Mouse (Mus musculus): ENCODE data around the gene Barx1. TPM values are rescaled to one million over a fixed set of nuclear protein-coding genes. Genes with fewer than 3 reads are reported as not detected.
A peak's percentile ranks its signal among the peaks of the same experiment; 100 is the strongest.

Barx1 gene
- not detected in 2 replicates for polyA plus RNA-seq (2012; rRNA removed)

DNA sequence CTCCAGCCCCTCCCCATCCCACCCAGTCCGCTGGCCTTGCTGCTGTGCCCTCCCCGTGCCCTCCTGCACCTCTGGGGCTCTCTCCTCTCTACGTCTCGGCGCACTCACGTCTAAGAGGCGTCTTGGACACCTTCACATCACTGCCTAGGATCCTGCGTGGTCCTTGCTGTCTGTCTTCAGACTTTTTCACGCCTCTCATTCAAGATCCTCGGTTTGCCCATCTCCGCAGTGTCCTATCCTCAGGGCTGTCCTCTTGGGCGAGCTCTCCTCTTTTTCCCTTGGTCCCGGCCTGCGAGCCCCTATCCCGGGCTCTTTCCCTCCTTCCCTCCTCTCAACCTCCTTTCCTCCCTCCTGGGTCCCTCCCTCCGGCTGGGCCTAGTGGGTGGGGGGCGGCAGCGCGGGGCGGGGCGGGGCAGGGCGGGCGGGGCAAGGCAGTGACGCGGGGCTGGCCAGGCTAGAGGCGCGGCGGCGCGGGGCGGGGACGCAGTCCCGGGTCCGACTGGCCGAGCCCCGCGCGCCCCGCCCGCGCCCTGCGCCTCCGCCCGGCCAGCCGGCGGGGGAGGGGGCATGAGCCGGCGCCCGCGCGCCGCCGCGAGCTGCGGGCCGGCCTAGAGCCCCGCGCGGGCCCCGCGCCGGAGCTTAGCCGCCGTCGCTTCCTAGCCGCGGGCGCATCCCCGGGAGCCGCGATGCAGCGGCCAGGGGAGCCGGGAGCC is at the start of gene Barx1:
Barx1 (plus strand) TSS at position 568 of the 713 bp plus-strand sequence.
- TF ChIP-seq CTCF (IDR thresholded peaks at IDR 0.05; ENCODE audit: extremely low read depth, insufficient read depth, low read length) (no peak), POLR2A (IDR thresholded peaks at IDR 0.05; ENCODE audit: extremely low read depth, insufficient read depth, low read length) (no peak)
- no peak within 1 kb of the TSS for H3K27ac ChIP-seq (ENCODE audit: insufficient read depth, low read length)
- H3K4me1 ChIP-seq (ENCODE audit: control insufficient read depth, insufficient read depth, low read length): no peaks in the 10 kb centered on the region
- no peak within 1 kb of the TSS for H3K4me3 ChIP-seq (ENCODE audit: insufficient read depth, low read length)

DNA sequence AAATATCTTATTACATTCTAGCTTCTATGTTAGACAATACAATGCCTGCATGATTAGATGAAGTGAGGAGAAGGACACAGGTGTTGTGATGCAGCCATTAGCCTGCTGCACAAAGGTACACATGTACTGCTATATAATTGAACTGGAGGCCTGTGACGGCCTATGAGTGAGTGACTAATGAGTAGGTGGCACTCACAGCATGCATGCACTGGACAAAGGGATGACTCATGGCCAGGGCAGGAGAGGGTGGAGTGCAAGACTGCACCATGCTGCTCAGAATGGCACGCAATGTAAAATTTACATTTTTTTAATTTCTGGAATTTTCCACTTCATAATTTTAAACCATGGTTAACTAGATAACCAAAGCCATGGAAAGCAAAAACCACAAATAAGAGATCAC is 48.3 kb upstream of the Barx1 start:
- Histone ChIP-seq H3K4me3 (ENCODE audit: insufficient read depth, low read length) (no peak overlapping the region), H3K27ac (ENCODE audit: insufficient read depth, low read length) (no peak overlapping the region), H3K4me1 (ENCODE audit: control insufficient read depth, insufficient read depth, low read length) (no peaks in the 10 kb centered on the region)
- no peak for TF ChIP-seq POLR2A (IDR thresholded peaks at IDR 0.05; ENCODE audit: extremely low read depth, insufficient read depth, low read length)
- no peak for TF ChIP-seq CTCF (IDR thresholded peaks at IDR 0.05; ENCODE audit: extremely low read depth, insufficient read depth, low read length)

DNA sequence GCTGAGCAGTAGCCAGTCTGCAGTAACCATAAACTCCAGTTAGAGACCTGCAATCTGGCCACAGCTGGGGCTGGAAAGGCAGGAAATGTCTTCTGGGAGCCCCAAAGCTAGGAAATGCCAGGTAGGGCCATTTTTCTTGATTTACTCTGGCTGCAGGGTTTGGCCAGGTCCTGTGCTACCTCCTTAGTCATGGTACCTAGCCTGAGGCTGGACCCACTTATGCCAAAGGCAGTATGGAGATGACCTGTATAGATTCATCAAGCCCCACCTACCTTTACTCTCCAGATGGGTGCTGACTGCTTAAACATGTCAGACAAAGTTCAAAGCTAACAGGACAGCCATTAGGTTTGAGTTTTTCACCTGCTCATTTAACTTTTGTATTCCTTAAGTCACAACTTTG is 45.0 kb upstream of the Barx1 start:
- TF ChIP-seq POLR2A (IDR thresholded peaks at IDR 0.05; ENCODE audit: extremely low read depth, insufficient read depth, low read length) (no peak), CTCF (IDR thresholded peaks at IDR 0.05; ENCODE audit: extremely low read depth, insufficient read depth, low read length) (no peak)
- Histone ChIP-seq H3K4me3 (ENCODE audit: insufficient read depth, low read length) (no peak overlapping the region), H3K4me1 (ENCODE audit: control insufficient read depth, insufficient read depth, low read length) (no peaks in the 10 kb centered on the region), H3K27ac (ENCODE audit: insufficient read depth, low read length) (no peak overlapping the region)

DNA sequence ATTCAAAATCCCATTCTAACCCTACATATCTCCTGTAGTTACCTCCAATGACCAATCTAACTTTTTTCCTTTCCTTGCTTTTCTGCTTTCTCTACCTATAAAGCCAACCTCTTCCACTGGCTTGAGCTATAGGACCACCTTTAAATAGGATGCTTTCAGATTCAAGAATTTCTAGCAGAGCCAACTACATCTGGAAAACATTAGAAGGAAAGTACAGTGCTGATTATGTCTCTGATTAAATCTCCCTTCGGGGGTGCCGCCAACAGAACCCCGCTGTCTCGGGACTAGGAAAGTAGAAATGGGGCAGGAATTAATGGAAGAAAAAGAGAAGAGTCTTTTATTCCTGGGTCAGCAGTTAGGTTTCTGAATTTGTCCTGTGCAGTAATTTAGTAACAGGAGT is 43.9 kb upstream of the Barx1 start:
- TF ChIP-seq CTCF (IDR thresholded peaks at IDR 0.05; ENCODE audit: extremely low read depth, insufficient read depth, low read length): no peak
- TF ChIP-seq POLR2A (IDR thresholded peaks at IDR 0.05; ENCODE audit: extremely low read depth, insufficient read depth, low read length): no peak
- Histone ChIP-seq H3K27ac (ENCODE audit: insufficient read depth, low read length) (no peak overlapping the region), H3K4me1 (ENCODE audit: control insufficient read depth, insufficient read depth, low read length) (no peaks in the 10 kb centered on the region), H3K4me3 (ENCODE audit: insufficient read depth, low read length) (no peak overlapping the region)

DNA sequence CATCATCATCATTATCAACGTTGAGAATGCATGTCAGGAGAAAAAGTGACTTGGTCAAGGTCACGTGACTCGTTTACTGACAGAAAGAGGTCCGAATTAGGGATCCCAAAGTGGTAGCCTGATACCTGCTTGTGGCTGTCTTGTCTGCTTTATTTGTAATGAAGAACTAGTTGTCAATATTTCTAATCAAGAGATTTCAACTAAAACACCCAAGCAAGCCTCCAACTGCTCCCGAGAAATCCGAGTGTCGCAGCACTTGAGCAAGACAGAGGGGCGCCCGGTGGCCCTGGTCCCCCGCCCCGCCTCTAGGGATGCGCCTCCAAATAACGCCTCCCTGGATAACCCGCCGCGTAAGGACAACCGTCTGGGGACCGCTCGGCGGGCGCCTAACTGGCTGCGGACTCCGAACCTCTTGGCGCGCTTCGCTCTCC is 37.8 kb upstream of the Barx1 start:
- TF ChIP-seq CTCF (IDR thresholded peaks at IDR 0.05; ENCODE audit: extremely low read depth, insufficient read depth, low read length) (no peak), POLR2A (IDR thresholded peaks at IDR 0.05; ENCODE audit: extremely low read depth, insufficient read depth, low read length) (no peak)
- Histone ChIP-seq H3K4me3 (ENCODE audit: insufficient read depth, low read length) (peak overlapping the region; percentile 81), H3K4me1 (ENCODE audit: control insufficient read depth, insufficient read depth, low read length) (no peaks in the 10 kb centered on the region; the same call in 1 of the 2 replicates), H3K27ac (ENCODE audit: insufficient read depth, low read length) (peak overlapping the region; percentile 83)

DNA sequence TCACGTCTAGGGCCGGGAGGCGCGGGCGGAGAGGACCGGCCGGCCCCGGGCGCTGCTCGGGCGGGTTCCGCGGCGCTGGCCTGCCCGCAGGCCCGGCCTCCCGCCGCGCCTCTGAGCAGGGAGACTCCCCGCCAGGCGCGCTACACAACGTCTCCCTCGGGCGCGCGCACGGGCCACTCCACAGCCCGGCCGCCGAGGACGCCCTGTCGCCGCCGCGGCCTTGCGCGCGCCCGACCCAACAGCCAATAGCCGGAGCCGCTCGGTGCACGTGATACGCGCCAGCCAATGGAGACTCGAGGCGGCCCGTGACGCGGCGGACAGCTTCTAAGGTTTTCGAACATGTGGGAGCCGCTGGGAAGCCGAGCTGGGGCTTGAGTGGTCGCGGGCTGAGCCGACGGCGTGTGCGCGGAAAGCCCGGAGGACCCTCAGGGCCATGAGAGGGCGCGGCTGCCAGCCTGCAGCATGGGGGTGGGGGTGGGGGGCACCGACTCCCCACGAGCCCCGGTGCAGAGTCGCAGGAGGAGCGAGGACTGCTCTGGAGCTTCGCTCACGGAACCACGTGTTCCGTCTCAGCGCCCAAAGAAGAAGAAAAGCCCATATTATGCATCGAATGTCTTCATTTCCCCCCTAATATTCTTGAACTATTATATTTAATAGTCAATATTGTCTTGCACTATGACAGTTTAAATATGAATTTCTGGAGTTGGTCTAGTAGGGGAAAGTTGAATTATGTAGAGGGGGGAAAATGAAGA is 37.2 kb upstream of the Barx1 start, which contains the start of gene Ptpdc1:
Ptpdc1 (minus strand) TSS at position 232 of the 752 bp plus-strand sequence.
- H3K4me1 ChIP-seq (ENCODE audit: control insufficient read depth, insufficient read depth, low read length): no peaks in the 10 kb centered on the region; the same call in 1 of the 2 replicates
- TF ChIP-seq POLR2A (IDR thresholded peaks at IDR 0.05; ENCODE audit: extremely low read depth, insufficient read depth, low read length) (no peak; the same call in 1 of the 2 replicates), CTCF (IDR thresholded peaks at IDR 0.05; ENCODE audit: extremely low read depth, insufficient read depth, low read length) (no peak)
- H3K4me3 ChIP-seq (ENCODE audit: insufficient read depth, low read length): peak within 1 kb of the TSS; percentile 81
- peak within 1 kb of the TSS; percentile 83 for H3K27ac ChIP-seq (ENCODE audit: insufficient read depth, low read length)

DNA sequence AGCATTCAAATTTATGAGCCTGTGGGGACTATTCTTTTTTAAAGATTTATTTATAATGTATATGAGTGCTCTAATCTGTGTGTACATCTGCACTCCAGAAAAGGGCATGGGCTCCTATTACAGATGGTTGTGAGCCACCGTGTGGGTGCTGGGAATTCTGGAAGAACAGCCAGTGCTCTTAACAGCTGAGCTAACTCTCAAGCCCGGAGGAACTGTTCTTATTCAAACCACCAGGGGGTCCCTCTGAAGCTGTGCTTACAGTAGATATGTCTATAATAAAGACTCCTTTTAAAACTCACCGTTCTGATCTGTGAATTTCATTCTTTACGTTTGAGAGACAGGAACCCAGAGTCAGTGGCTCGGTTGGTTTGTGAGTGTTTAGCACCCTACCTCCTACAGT is 31.1 kb upstream of the Barx1 start:
- no peak overlapping the region for H3K4me3 ChIP-seq (ENCODE audit: insufficient read depth, low read length)
- H3K4me1 ChIP-seq (ENCODE audit: control insufficient read depth, insufficient read depth, low read length): no peaks in the 10 kb centered on the region
- TF ChIP-seq CTCF (IDR thresholded peaks at IDR 0.05; ENCODE audit: extremely low read depth, insufficient read depth, low read length): no peak
- H3K27ac ChIP-seq (ENCODE audit: insufficient read depth, low read length): no peak overlapping the region

DNA sequence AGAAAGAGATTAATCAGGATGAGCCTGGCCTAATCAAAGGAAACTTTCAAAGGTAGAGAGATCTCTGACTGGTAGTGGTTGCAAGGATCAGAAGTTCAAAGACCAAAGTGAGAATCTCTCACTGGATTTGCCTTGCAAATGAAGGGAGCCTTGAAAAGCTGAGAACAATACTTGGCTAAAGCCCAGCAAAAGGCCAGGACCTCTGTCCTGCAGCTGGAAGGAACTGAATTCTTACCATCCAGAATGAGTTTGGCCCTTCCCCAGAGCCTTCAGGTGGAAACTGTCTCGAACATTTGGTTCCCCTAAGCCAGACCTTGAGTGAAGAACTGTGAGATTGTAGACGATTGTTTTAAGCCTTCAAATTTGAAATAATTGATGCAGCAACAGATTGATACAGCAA is 25.1 kb upstream of the Barx1 start:
- Histone ChIP-seq H3K27ac (ENCODE audit: insufficient read depth, low read length) (no peak overlapping the region), H3K4me3 (ENCODE audit: insufficient read depth, low read length) (no peak overlapping the region), H3K4me1 (ENCODE audit: control insufficient read depth, insufficient read depth, low read length) (no peaks in the 10 kb centered on the region)
- TF ChIP-seq POLR2A (IDR thresholded peaks at IDR 0.05; ENCODE audit: extremely low read depth, insufficient read depth, low read length) (no peak), CTCF (IDR thresholded peaks at IDR 0.05; ENCODE audit: extremely low read depth, insufficient read depth, low read length) (no peak)

DNA sequence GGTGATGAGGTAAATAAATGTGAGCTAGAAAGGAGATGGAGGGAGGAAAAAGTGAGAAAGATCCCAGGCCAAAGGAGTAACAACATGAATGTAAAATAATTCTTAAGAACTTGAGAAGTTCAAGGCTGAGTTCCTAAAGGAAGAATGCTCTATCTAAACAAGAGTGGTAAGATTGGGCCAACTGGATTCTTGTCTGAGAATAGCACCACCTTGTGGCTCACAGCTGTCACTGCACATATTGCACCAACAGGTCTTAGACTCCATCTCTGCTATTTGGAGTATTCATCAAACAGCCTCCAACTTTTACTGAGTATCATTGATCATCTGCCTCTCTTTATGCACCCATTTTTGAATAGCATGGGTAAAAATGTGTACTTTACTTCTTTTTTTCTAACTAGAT is 23.2 kb upstream of the Barx1 start:
- H3K4me1 ChIP-seq (ENCODE audit: control insufficient read depth, insufficient read depth, low read length): no peaks in the 10 kb centered on the region
- H3K27ac ChIP-seq (ENCODE audit: insufficient read depth, low read length): no peak overlapping the region
- TF ChIP-seq POLR2A (IDR thresholded peaks at IDR 0.05; ENCODE audit: extremely low read depth, insufficient read depth, low read length) (no peak), CTCF (IDR thresholded peaks at IDR 0.05; ENCODE audit: extremely low read depth, insufficient read depth, low read length) (peak; percentile 92)
- no peak overlapping the region for H3K4me3 ChIP-seq (ENCODE audit: insufficient read depth, low read length)

DNA sequence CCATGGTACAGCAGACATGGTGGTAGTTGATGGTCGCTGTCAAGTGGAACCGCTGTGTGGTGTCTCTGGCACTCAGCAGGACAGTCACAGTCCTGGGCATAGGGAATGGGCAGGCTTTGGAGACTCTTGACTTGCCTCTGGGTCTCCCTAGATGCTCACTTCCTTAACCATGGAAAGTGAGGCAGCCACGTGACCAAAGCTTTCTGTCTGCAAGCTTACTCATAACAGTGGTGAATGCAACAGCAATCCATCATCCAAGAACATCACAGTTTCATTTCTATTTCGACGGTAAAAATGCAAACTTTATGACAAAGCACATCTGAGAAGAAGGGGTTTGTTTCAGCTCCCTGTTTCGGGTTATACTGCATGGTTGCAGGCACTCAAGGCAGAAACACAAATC is 19.7 kb upstream of the Barx1 start:
- H3K27ac ChIP-seq (ENCODE audit: insufficient read depth, low read length): no peak overlapping the region
- no peaks in the 10 kb centered on the region for H3K4me1 ChIP-seq (ENCODE audit: control insufficient read depth, insufficient read depth, low read length)
- TF ChIP-seq POLR2A (IDR thresholded peaks at IDR 0.05; ENCODE audit: extremely low read depth, insufficient read depth, low read length): no peak
- TF ChIP-seq CTCF (IDR thresholded peaks at IDR 0.05; ENCODE audit: extremely low read depth, insufficient read depth, low read length): no peak
- no peak overlapping the region for H3K4me3 ChIP-seq (ENCODE audit: insufficient read depth, low read length)
